Mouse (Mus musculus): Measurements from ENCODE around the gene Lsm2. TPM values are rescaled to one million over a fixed set of nuclear protein-coding genes. Genes with fewer than 3 reads are reported as not detected.
"Not testable (repeated sequence)": the region's sequence is repeated elsewhere in the genome, so short reads cannot be mapped to it uniquely, and the experiment has no call there.

Gene Lsm2
- polyA plus RNA-seq, 1 experiment from 2014 or later = 97.8 TPM

GRCm38 (mm10) chr17:34947606-34948005 is 34.1 kb upstream of the Lsm2 start:
- DNase-seq (ENCODE audit: low spot score) (no peak), ATAC-seq (ENCODE audit: low FRiP score) (no peak)
- H3K4me3 ChIP-seq (replicated peaks; ENCODE audit: low read length) = no peak overlapping the region
- 27% methylated on average over 8 of the region's 8 CpGs for WGBS
- peaks cover 15% of the 10 kb centered on the region for H3K4me1 ChIP-seq (replicated peaks; ENCODE audit: control insufficient read depth, insufficient read depth, low read length)
- H3K27me3 ChIP-seq (ENCODE audit: control insufficient read depth, insufficient read depth, low read length) = no peaks in the 10 kb centered on the region
- no peak overlapping the region for H3K4me2 ChIP-seq (replicated peaks)
- H3K9me3 ChIP-seq (ENCODE audit: control insufficient read depth, low read length) = no peaks in the 10 kb centered on the region
- H3K9ac ChIP-seq = no peak overlapping the region
- no peak overlapping the region for H3K27ac ChIP-seq
- H3K36me3 ChIP-seq (replicated peaks; ENCODE audit: control insufficient read depth, insufficient read depth) = peaks cover 29% of the 10 kb centered on the region

DNA sequence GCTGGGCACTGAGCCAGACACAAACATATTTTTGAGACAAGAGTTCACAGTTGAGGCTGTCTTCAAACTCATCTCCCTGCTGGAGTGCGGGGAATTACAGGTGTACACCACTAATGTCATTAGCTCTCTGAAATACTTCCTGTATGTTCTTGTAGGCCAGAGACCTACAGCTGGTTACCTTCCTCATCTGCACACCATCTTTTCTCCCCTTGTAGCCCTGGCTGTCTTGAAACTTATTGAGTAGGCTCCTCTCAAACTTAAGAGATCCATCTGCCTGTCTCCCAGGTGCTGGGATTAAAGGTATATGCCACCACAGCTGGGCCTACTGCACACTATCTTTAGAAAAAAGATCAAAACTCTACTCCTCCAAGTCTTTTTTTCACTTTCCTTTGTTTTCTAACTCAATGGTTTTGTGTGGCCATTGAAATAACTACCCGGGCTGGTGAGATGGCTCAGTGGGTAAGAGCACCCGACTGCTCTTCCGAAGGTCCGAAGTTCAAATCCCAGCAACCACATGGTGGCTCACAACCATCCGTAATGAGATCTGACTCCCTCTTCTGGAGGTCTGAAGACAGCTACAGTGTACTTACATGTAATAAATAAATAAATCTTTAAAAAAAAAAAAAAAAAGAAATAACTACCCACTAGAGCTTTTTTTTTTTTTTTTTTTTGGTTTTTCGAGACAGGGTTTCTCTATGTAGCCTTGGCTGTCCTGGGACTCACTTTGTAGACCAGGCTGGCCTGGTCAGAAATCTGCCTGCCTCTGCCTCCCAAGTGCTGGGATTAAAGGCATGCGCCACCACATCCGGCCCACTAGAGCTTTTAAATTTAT is 32.7 kb upstream of the Lsm2 start:
- H3K9ac ChIP-seq; H3K4me3 ChIP-seq (replicated peaks; ENCODE audit: low read length); H3K27ac ChIP-seq; ATAC-seq (ENCODE audit: low FRiP score); H3K9me3 ChIP-seq (ENCODE audit: control insufficient read depth, low read length); DNase-seq (ENCODE audit: low spot score); H3K27me3 ChIP-seq (ENCODE audit: control insufficient read depth, insufficient read depth, low read length); H3K4me2 ChIP-seq (replicated peaks): not testable (repeated sequence)
- H3K4me1 ChIP-seq (replicated peaks; ENCODE audit: control insufficient read depth, insufficient read depth, low read length) = peaks cover 15% of the 10 kb centered on the region
- H3K36me3 ChIP-seq (replicated peaks; ENCODE audit: control insufficient read depth, insufficient read depth) = peaks cover 29% of the 10 kb centered on the region
- 64% methylated on average over 9 of the region's 9 CpGs for WGBS

DNA sequence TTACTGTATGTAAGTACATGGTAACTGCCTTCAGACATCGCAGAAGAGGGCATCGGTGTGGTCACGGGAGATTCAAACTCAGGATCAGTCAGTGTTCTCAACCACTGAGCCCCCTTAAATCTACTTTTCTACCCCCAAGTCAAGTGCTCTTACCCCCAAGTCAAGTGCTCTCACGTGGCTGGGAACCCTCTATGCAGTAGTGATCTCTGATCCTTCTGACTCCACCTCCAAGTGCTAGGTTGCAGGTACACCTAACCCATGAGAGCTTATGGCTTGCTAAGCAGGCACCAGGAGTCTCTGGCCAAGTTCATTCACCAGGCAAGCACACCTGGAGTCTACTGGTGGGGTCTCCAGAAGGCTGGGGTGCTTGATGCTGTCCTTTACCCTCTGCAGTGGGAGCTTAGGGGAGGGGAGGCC is 32.1 kb upstream of the Lsm2 start:
- no peak overlapping the region for H3K9ac ChIP-seq
- peaks cover 15% of the 10 kb centered on the region for H3K4me1 ChIP-seq (replicated peaks; ENCODE audit: control insufficient read depth, insufficient read depth, low read length)
- ATAC-seq (ENCODE audit: low FRiP score) (no peak), DNase-seq (ENCODE audit: low spot score) (no peak)
- peaks cover 29% of the 10 kb centered on the region for H3K36me3 ChIP-seq (replicated peaks; ENCODE audit: control insufficient read depth, insufficient read depth)
- H3K27me3 ChIP-seq (ENCODE audit: control insufficient read depth, insufficient read depth, low read length) = no peaks in the 10 kb centered on the region
- no peak overlapping the region for H3K4me2 ChIP-seq (replicated peaks)
- H3K27ac ChIP-seq = no peak overlapping the region
- no peak overlapping the region for H3K4me3 ChIP-seq (replicated peaks; ENCODE audit: low read length)
- H3K9me3 ChIP-seq (ENCODE audit: control insufficient read depth, low read length) = no peaks in the 10 kb centered on the region
- 34% methylated on average over 4 of the region's 4 CpGs for WGBS

DNA sequence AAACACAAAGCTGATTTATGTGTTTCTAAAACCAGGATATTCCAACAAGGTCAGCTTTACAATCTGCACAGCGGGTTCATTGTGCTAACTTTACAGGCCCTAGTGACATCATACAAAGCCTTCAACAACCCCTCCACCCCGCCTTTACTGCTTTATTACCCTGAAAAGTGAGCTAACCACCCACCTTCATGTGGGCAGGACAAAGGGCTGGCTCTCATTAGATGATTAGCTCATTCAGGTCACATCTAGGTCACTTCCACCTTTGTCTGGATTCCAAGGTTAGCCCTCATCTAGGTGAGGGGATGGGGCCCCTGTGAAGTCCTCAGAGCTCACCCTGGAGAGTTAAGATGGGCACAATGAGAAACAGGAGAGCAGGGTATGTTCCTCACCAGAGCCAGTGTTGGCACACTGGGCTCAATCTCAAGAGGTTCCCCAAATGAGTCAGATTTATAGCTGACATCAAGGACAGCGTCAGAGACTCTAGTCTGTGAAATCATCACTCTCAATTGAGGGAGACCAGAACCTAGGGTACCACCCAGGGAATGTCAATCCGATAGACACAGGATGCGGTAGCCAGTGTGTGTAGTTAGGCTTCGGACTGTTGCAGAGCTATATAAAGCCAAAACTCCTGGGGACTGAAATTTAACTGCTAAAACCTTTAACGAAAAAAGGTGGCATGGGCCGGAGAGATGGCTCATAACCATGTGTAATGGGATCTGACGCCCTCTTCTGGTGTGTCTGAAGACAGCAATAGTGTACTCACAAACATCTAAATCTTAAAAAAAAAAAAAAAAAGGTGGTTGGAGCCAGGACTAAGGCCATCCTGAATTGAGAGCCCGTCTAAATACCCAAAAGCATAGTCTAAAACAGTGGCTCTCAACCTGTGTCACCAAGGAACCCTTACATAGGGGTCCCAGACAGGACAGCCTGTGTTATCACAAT is 30.9 kb upstream of the Lsm2 start:
- Histone ChIP-seq H3K9ac (peak overlapping the region; percentile 98), H3K27ac (peak overlapping the region; percentile 86), H3K4me3 (replicated peaks; ENCODE audit: low read length) (peak overlapping the region; percentile 74), H3K4me2 (replicated peaks) (peak overlapping the region; percentile 83), H3K27me3 (ENCODE audit: control insufficient read depth, insufficient read depth, low read length) (peaks cover 8% of the 10 kb centered on the region), H3K9me3 (ENCODE audit: control insufficient read depth, low read length) (no peaks in the 10 kb centered on the region), H3K36me3 (replicated peaks; ENCODE audit: control insufficient read depth, insufficient read depth) (peaks cover 29% of the 10 kb centered on the region), H3K4me1 (replicated peaks; ENCODE audit: control insufficient read depth, insufficient read depth, low read length) (peaks cover 15% of the 10 kb centered on the region)
- DNase-seq (ENCODE audit: low spot score) (no peak), ATAC-seq (ENCODE audit: low FRiP score) (no peak)
- WGBS = 29% methylated on average over 10 of the region's 10 CpGs

DNA sequence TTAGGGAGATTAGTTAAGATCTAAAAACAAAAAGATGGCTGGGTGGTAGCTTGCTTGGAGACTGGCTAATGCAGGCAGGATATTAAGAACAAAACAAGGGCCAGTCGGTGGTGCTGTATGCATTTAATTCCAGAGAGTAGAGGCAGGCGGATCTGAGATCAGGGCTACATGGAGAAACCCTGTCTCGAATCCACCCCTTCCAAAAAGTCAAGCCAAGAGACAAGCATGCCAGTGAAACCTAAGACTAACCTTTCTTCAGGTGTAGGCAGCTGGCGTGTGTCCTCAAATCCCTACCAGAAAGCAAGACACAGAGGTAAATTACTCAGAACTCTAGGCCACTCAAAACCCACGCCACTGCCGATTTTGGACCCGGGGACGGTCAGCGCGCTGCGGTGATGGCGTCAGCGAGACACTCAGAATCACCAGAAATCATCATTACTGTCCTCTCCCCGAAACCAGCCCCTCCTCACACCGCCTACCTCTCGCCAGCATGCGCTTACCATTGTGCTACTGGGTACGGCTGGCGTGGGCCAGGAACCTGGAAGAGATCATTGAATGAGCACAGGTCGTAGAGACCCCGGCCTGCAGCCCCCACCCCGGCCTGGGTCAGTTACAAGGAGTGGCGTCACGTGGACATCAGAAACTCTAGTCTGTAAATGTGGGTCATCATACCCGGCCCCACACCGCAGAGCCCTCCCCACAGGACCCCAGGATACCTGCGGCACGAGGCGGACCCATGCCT is 29.9 kb upstream of the Lsm2 start:
- peak; percentile 47 for DNase-seq (ENCODE audit: low spot score)
- WGBS = under 1% methylated on average over 29 of the region's 29 CpGs

GRCm38 (mm10) chr17:34952378-34953040 is 29.2 kb upstream of the Lsm2 start:
- H3K4me2 ChIP-seq (replicated peaks) = peak overlapping the region; percentile 83
- H3K27ac ChIP-seq = peak overlapping the region; percentile 86
- no peaks in the 10 kb centered on the region for H3K9me3 ChIP-seq (ENCODE audit: control insufficient read depth, low read length)
- H3K4me3 ChIP-seq (replicated peaks; ENCODE audit: low read length) = peak overlapping the region; percentile 74
- ATAC-seq (ENCODE audit: low FRiP score) (peak; percentile 86), DNase-seq (ENCODE audit: low spot score) (peak; percentile 90)
- H3K36me3 ChIP-seq (replicated peaks; ENCODE audit: control insufficient read depth, insufficient read depth) = peaks cover 29% of the 10 kb centered on the region
- peaks cover 15% of the 10 kb centered on the region for H3K4me1 ChIP-seq (replicated peaks; ENCODE audit: control insufficient read depth, insufficient read depth, low read length)
- peaks cover 11% of the 10 kb centered on the region for H3K27me3 ChIP-seq (ENCODE audit: control insufficient read depth, insufficient read depth, low read length)
- WGBS = 1% methylated on average over 23 of the region's 23 CpGs
- peak overlapping the region; percentile 98 for H3K9ac ChIP-seq

More for the DNA sequence above, 29.9 kb upstream of the Lsm2 start:
- H3K4me1 ChIP-seq (replicated peaks; ENCODE audit: control insufficient read depth, insufficient read depth, low read length) = peaks cover 15% of the 10 kb centered on the region
- peak overlapping the region; percentile 74 for H3K4me3 ChIP-seq (replicated peaks; ENCODE audit: low read length)
- peak overlapping the region; percentile 83 for H3K4me2 ChIP-seq (replicated peaks)
- peak overlapping the region; percentile 98 for H3K9ac ChIP-seq
- H3K27me3 ChIP-seq (ENCODE audit: control insufficient read depth, insufficient read depth, low read length) = peaks cover 11% of the 10 kb centered on the region
- no peak for ATAC-seq (ENCODE audit: low FRiP score)
- peaks cover 29% of the 10 kb centered on the region for H3K36me3 ChIP-seq (replicated peaks; ENCODE audit: control insufficient read depth, insufficient read depth)
- no peaks in the 10 kb centered on the region for H3K9me3 ChIP-seq (ENCODE audit: control insufficient read depth, low read length)
- peak overlapping the region; percentile 86 for H3K27ac ChIP-seq

- WGBS = 89% methylated on average over 3 of the region's 3 CpGs
- Histone ChIP-seq H3K4me3 (replicated peaks; ENCODE audit: low read length) (no peak overlapping the region; the same call in 1 of the 2 replicates), H3K4me1 (replicated peaks; ENCODE audit: control insufficient read depth, insufficient read depth, low read length) (peaks cover 15% of the 10 kb centered on the region), H3K27ac (peak overlapping the region; percentile 86; the same call in 1 of the 2 replicates), H3K4me2 (replicated peaks) (0 out of 2 replicates have a peak overlapping the region, but pooled peaks have one; percentile 83), H3K9ac (no peak overlapping the region), H3K9me3 (ENCODE audit: control insufficient read depth, low read length) (no peaks in the 10 kb centered on the region), H3K27me3 (ENCODE audit: control insufficient read depth, insufficient read depth, low read length) (peaks cover 11% of the 10 kb centered on the region), H3K36me3 (replicated peaks; ENCODE audit: control insufficient read depth, insufficient read depth) (peaks cover 29% of the 10 kb centered on the region)
- DNase-seq (ENCODE audit: low spot score) (no peak), ATAC-seq (ENCODE audit: low FRiP score) (no peak)
These were observed 28.4 kb upstream of the Lsm2 start for GRCm38 (mm10) chr17:34953258-34953657.

DNA sequence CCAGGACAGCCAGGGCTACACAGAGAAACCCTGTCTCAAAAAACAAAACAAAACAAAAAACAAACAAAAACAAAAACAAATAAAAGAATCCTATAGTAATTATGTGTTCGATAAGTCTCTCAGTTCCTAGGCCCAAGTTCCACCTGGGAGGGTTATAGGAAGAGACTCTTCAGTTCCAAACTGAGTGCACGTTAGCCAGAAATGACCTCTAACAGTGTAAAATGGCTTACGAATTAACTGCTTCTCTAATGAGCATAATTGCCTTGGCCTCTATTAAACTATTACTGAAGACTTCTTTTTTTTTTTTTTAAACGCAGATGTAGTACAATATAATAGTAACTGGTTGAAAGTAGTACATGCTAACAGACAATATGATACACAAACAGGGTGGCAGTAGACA is 27.8 kb upstream of the Lsm2 start:
- H3K4me3 ChIP-seq (replicated peaks; ENCODE audit: low read length) = no peak overlapping the region
- H3K9me3 ChIP-seq (ENCODE audit: control insufficient read depth, low read length) = no peaks in the 10 kb centered on the region
- peaks cover 15% of the 10 kb centered on the region for H3K4me1 ChIP-seq (replicated peaks; ENCODE audit: control insufficient read depth, insufficient read depth, low read length)
- H3K36me3 ChIP-seq (replicated peaks; ENCODE audit: control insufficient read depth, insufficient read depth) = peaks cover 23% of the 10 kb centered on the region
- no peak overlapping the region for H3K27ac ChIP-seq
- H3K27me3 ChIP-seq (ENCODE audit: control insufficient read depth, insufficient read depth, low read length) = peaks cover 11% of the 10 kb centered on the region
- no peak overlapping the region for H3K9ac ChIP-seq
- 92% methylated on average over 4 of the region's 4 CpGs for WGBS
- H3K4me2 ChIP-seq (replicated peaks) = no peak overlapping the region
- ATAC-seq (ENCODE audit: low FRiP score) = no peak
- DNase-seq (ENCODE audit: low spot score) = no peak
